Mouse (Mus musculus) cerebellum, adult 2 months (tissue): Measurements from ENCODE around the gene S1pr5.

ENCODE experiments used
- CTCF ChIP-seq: fragments of 200-500 bp; IDR thresholded peaks from 2 replicates; pipeline ENCODE4 v1.5.1; 2011; ENCODE audit warnings: low read depth, mild to moderate bottlenecking, control low read depth, low read length, moderate library complexity, borderline replicate concordance; ENCODE audit not compliant: insufficient read depth
- POLR2A ChIP-seq: fragments of 200-500 bp; IDR thresholded peaks from 2 replicates; pipeline ENCODE4 v1.6.1; 2011; ENCODE audit warnings: low read length, control low read depth, borderline replicate concordance; ENCODE audit not compliant: insufficient read depth

- peak; percentile 58; the same call in 1 of the 2 replicates for TF ChIP-seq POLR2A
- TF ChIP-seq CTCF, result no peak
Observed at GRCm38 (mm10) chr9:21243826-21244427, 4.3 kb downstream of the S1pr5 start.
